Mouse (Mus musculus): ENCODE measurements around the gene Olfr1442. TPM values are rescaled to one million over a fixed set of nuclear protein-coding genes. Genes with fewer than 3 reads are reported as not detected.
"Not testable (repeated sequence)": the region's sequence is repeated elsewhere in the genome, so short reads cannot be mapped to it uniquely, and the experiment has no call there.

The Olfr1442 gene
- polyA plus RNA-seq, 1 experiment from 2014 or later: not detected

- no peak for ATAC-seq (ENCODE audit: insufficient read depth, low FRiP score, low read depth)
- WGBS: 59% methylated on average over 3 of the region's 3 CpGs
- H3K4me1 ChIP-seq: no peaks in the 10 kb centered on the region
- no peaks in the 10 kb centered on the region for H3K36me3 ChIP-seq
- H3K9me3 ChIP-seq: no peaks in the 10 kb centered on the region
- H3K27ac ChIP-seq: no peak within 1 kb of the TSS
- H3K4me3 ChIP-seq (replicated peaks): no peak within 1 kb of the TSS
- no peak within 1 kb of the TSS for H3K4me2 ChIP-seq
- no peak within 1 kb of the TSS for H3K9ac ChIP-seq
- no peaks in the 10 kb centered on the region for H3K27me3 ChIP-seq (replicated peaks)
Measured at GRCm38 (mm10) chr19:12695590-12695989, 25.4 kb downstream of the Olfr1442 start, which contains the start of gene Keg1. TSS of gene Keg1 (plus strand) at chr19:12695786.

GRCm38 (mm10) chr19:12696221-12696620 lies 26.0 kb downstream of the Olfr1442 start:
- ATAC-seq (ENCODE audit: insufficient read depth, low FRiP score, low read depth): no peak
- Histone ChIP-seq H3K36me3 (no peaks in the 10 kb centered on the region), H3K4me1 (no peaks in the 10 kb centered on the region), H3K27me3 (replicated peaks) (no peaks in the 10 kb centered on the region), H3K27ac (no peak overlapping the region), H3K4me3 (replicated peaks) (no peak overlapping the region), H3K9me3 (no peaks in the 10 kb centered on the region), H3K9ac (no peak overlapping the region), H3K4me2 (no peak overlapping the region)

GRCm38 (mm10) chr19:12708458-12708857 lies 38.2 kb downstream of the Olfr1442 start:
- ATAC-seq (ENCODE audit: insufficient read depth, low FRiP score, low read depth): no peak
- Histone ChIP-seq H3K27ac (no peak overlapping the region), H3K9ac (no peak overlapping the region), H3K4me2 (no peak overlapping the region), H3K27me3 (replicated peaks) (no peaks in the 10 kb centered on the region), H3K9me3 (no peaks in the 10 kb centered on the region), H3K4me1 (no peaks in the 10 kb centered on the region), H3K36me3 (no peaks in the 10 kb centered on the region), H3K4me3 (replicated peaks) (no peak overlapping the region)
- 62% methylated on average over 2 of the region's 2 CpGs for WGBS

- Histone ChIP-seq H3K9ac (no peak overlapping the region), H3K27ac (no peak overlapping the region), H3K4me2 (no peak overlapping the region), H3K36me3 (no peaks in the 10 kb centered on the region), H3K4me1 (no peaks in the 10 kb centered on the region), H3K4me3 (replicated peaks) (no peak overlapping the region), H3K9me3 (no peaks in the 10 kb centered on the region), H3K27me3 (replicated peaks) (no peaks in the 10 kb centered on the region)
- no peak for ATAC-seq (ENCODE audit: insufficient read depth, low FRiP score, low read depth)
Measured at GRCm38 (mm10) chr19:12708986-12709385, 38.7 kb downstream of the Olfr1442 start.

- H3K4me2 ChIP-seq: no peak overlapping the region
- H3K36me3 ChIP-seq: no peaks in the 10 kb centered on the region
- H3K4me1 ChIP-seq: no peaks in the 10 kb centered on the region
- no peaks in the 10 kb centered on the region for H3K27me3 ChIP-seq (replicated peaks)
- no peak overlapping the region for H3K9ac ChIP-seq
- no peaks in the 10 kb centered on the region for H3K9me3 ChIP-seq
- H3K4me3 ChIP-seq (replicated peaks): no peak overlapping the region
- 61% methylated on average over 6 of the region's 6 CpGs for WGBS
- ATAC-seq (ENCODE audit: insufficient read depth, low FRiP score, low read depth): no peak
- no peak overlapping the region for H3K27ac ChIP-seq
Measured at GRCm38 (mm10) chr19:12719189-12719588, 49.0 kb downstream of the Olfr1442 start.

GRCm38 (mm10) chr19:12720463-12720862 lies 50.2 kb downstream of the Olfr1442 start:
- H3K27me3 ChIP-seq (replicated peaks): no peaks in the 10 kb centered on the region
- ATAC-seq (ENCODE audit: insufficient read depth, low FRiP score, low read depth): no peak
- H3K36me3 ChIP-seq: no peaks in the 10 kb centered on the region
- no peak overlapping the region for H3K9ac ChIP-seq
- H3K4me2 ChIP-seq: no peak overlapping the region
- 66% methylated on average over 2 of the region's 2 CpGs for WGBS
- H3K4me3 ChIP-seq (replicated peaks): no peak overlapping the region
- no peaks in the 10 kb centered on the region for H3K4me1 ChIP-seq
- no peaks in the 10 kb centered on the region for H3K9me3 ChIP-seq
- H3K27ac ChIP-seq: no peak overlapping the region

- WGBS: 85% methylated on average over 5 of the region's 5 CpGs
- not testable (repeated sequence) for H3K4me1 ChIP-seq; H3K36me3 ChIP-seq; H3K9ac ChIP-seq; H3K4me2 ChIP-seq; H3K27ac ChIP-seq; H3K9me3 ChIP-seq; ATAC-seq (ENCODE audit: insufficient read depth, low FRiP score, low read depth); H3K27me3 ChIP-seq (replicated peaks); H3K4me3 ChIP-seq (replicated peaks)
Measured at GRCm38 (mm10) chr19:12720919-12721318, 50.7 kb downstream of the Olfr1442 start.

GRCm38 (mm10) chr19:12721596-12721995 lies 51.4 kb downstream of the Olfr1442 start:
- whole genome bisulfite sequencing: 87% methylated on average over 7 of the region's 7 CpGs
- H3K4me3 ChIP-seq (replicated peaks); H3K9me3 ChIP-seq; H3K4me2 ChIP-seq; H3K36me3 ChIP-seq; H3K27ac ChIP-seq; H3K27me3 ChIP-seq (replicated peaks); ATAC-seq (ENCODE audit: insufficient read depth, low FRiP score, low read depth); H3K9ac ChIP-seq; H3K4me1 ChIP-seq: not testable (repeated sequence)

GRCm38 (mm10) chr19:12722308-12722707 lies 52.1 kb downstream of the Olfr1442 start:
- no peaks in the 10 kb centered on the region for H3K9me3 ChIP-seq
- H3K4me2 ChIP-seq: no peak overlapping the region
- 67% methylated on average over 2 of the region's 3 CpGs for whole genome bisulfite sequencing
- ATAC-seq (ENCODE audit: insufficient read depth, low FRiP score, low read depth): no peak
- H3K27ac ChIP-seq: no peak overlapping the region
- H3K27me3 ChIP-seq (replicated peaks): no peaks in the 10 kb centered on the region
- no peak overlapping the region for H3K9ac ChIP-seq
- no peaks in the 10 kb centered on the region for H3K36me3 ChIP-seq
- H3K4me1 ChIP-seq: no peaks in the 10 kb centered on the region
- no peak overlapping the region for H3K4me3 ChIP-seq (replicated peaks)

GRCm38 (mm10) chr19:12725851-12726250 lies 55.6 kb downstream of the Olfr1442 start:
- Histone ChIP-seq H3K36me3 (no peaks in the 10 kb centered on the region), H3K27me3 (replicated peaks) (no peaks in the 10 kb centered on the region), H3K4me2 (no peak overlapping the region), H3K9me3 (no peaks in the 10 kb centered on the region), H3K4me3 (replicated peaks) (no peak overlapping the region), H3K9ac (no peak overlapping the region), H3K4me1 (no peaks in the 10 kb centered on the region), H3K27ac (no peak overlapping the region)
- WGBS: 77% methylated on average over 1 of the region's 1 CpGs
- no peak for ATAC-seq (ENCODE audit: insufficient read depth, low FRiP score, low read depth)

Other genes with a start within 250 kb of the Olfr1442 start
- gene Pfpl, start 242.5 kb upstream of the Olfr1442 start, polyA plus RNA-seq (2015; fragmentation: Nextera tagmentation; extraction: Ambion mirVana): not detected in 2 replicates
- 1.2 and 1.3 TPM in 2 replicates for gene Mpeg1, start 209.7 kb upstream of the Olfr1442 start, polyA plus RNA-seq (2015; fragmentation: Nextera tagmentation; extraction: Ambion mirVana)
- 14.7 and 18.6 TPM in 2 replicates for gene Dtx4, start 169.0 kb upstream of the Olfr1442 start, polyA plus RNA-seq (2015; fragmentation: Nextera tagmentation; extraction: Ambion mirVana)
- 20.5 and 21.1 TPM in 2 replicates for gene Fam111a, start 124.7 kb upstream of the Olfr1442 start, polyA plus RNA-seq (2015; fragmentation: Nextera tagmentation; extraction: Ambion mirVana)
- 0.32 and 0.43 TPM in 2 replicates for gene Gm4952, start 70.5 kb upstream of the Olfr1442 start, polyA plus RNA-seq (2015; fragmentation: Nextera tagmentation; extraction: Ambion mirVana)
- gene Glyat, start 37.1 kb upstream of the Olfr1442 start, polyA plus RNA-seq (2015; fragmentation: Nextera tagmentation; extraction: Ambion mirVana): not detected in 2 replicates
- gene Olfr1443, start 7.7 kb downstream of the Olfr1442 start, polyA plus RNA-seq (2015; fragmentation: Nextera tagmentation; extraction: Ambion mirVana): not detected in 2 replicates
- gene Keg1, start 25.3 kb downstream of the Olfr1442 start, polyA plus RNA-seq (2015; fragmentation: Nextera tagmentation; extraction: Ambion mirVana): 0.43 and 0.82 TPM in 2 replicates
- gene Cntf, start 95.2 kb downstream of the Olfr1442 start, polyA plus RNA-seq (2015; fragmentation: Nextera tagmentation; extraction: Ambion mirVana): 1.2 TPM in 2 replicates
- gene Zfp91, start 125.7 kb downstream of the Olfr1442 start, polyA plus RNA-seq (2015; fragmentation: Nextera tagmentation; extraction: Ambion mirVana): 13.9 and 14.5 TPM in 2 replicates
- gene Lpxn, start 125.8 kb downstream of the Olfr1442 start, polyA plus RNA-seq (2015; fragmentation: Nextera tagmentation; extraction: Ambion mirVana): 2.5 and 2.6 TPM in 2 replicates
- not detected in 2 replicates for gene Gm5244, start 176.2 kb downstream of the Olfr1442 start, polyA plus RNA-seq (2015; fragmentation: Nextera tagmentation; extraction: Ambion mirVana)
- not detected in 2 replicates for gene Olfr1444, start 186.8 kb downstream of the Olfr1442 start, polyA plus RNA-seq (2015; fragmentation: Nextera tagmentation; extraction: Ambion mirVana)
- not detected in 2 replicates for gene Olfr1445, start 213.4 kb downstream of the Olfr1442 start, polyA plus RNA-seq (2015; fragmentation: Nextera tagmentation; extraction: Ambion mirVana)
- not detected in 2 replicates for gene Olfr1446, start 223.1 kb downstream of the Olfr1442 start, polyA plus RNA-seq (2015; fragmentation: Nextera tagmentation; extraction: Ambion mirVana)
- gene Olfr1447, start 233.3 kb downstream of the Olfr1442 start, polyA plus RNA-seq (2015; fragmentation: Nextera tagmentation; extraction: Ambion mirVana): not detected in 2 replicates

Measured in stomach, embryonic 15.5 days (tissue).